Mouse (Mus musculus) myocyte (in vitro differentiated cells): ENCODE measurements at regions not wholly inside any gene's neighbourhood (a gene's known extent, or its start where the extent isn't known, plus 50 kb on each side); places are given as distances from the start of the nearest gene placed in this dataset.

Experiments
- H3K27me3 ChIP-seq: one replicate; pipeline ENCODE4 v1.6.1; 2011; ENCODE audit not compliant: control insufficient read depth, insufficient read depth, insufficient read length
- H3K36me3 ChIP-seq: one replicate; pipeline ENCODE4 v1.6.1; 2011; ENCODE audit not compliant: control insufficient read depth, insufficient read depth
- H3K4me2 ChIP-seq: one replicate; pipeline ENCODE4 v1.6.1; 2011; ENCODE audit warnings: low read depth, control low read depth
- H3K4me3 ChIP-seq: one replicate; pipeline ENCODE4 v1.5.1; 2011; ENCODE audit warnings: mild to moderate bottlenecking, control low read depth, moderate library complexity
- H3K79me2 ChIP-seq: one replicate; pipeline ENCODE4 v1.6.1; 2011; ENCODE audit not compliant: control insufficient read depth, insufficient read depth
- H3ac ChIP-seq: one replicate; pipeline ENCODE4 v1.6.1; 2011; ENCODE audit not compliant: control insufficient read depth, insufficient read length
- CEBPB ChIP-seq: IDR thresholded peaks from 2 replicates; pipeline ENCODE4 v1.6.1; 2011; ENCODE audit warnings: mild to moderate bottlenecking, moderate library complexity; ENCODE audit not compliant: poor library complexity, insufficient read depth, severe bottlenecking
- E2F4 ChIP-seq: IDR thresholded peaks from one replicate; pipeline ENCODE4 v1.6.1; 2011; ENCODE audit warnings: mild to moderate bottlenecking, control low read depth, moderate library complexity; ENCODE audit not compliant: insufficient read depth
- MAX ChIP-seq: IDR thresholded peaks from one replicate; pipeline ENCODE4 v1.6.1; 2011; ENCODE audit warnings: low read depth, mild to moderate bottlenecking, control low read depth
- MYOD1 ChIP-seq, 3 experiments: IDR thresholded peaks; one replicate each; pipeline ENCODE4 v1.6.1; 2011; ENCODE audit warnings: control low read depth in 2 of 3, low read depth in 2 of 3, mild to moderate bottlenecking in 2 of 3, moderate library complexity in 1 of 3; ENCODE audit not compliant: insufficient read length in 2 of 3, control insufficient read depth in 1 of 3
- MYOG ChIP-seq, 3 experiments: IDR thresholded peaks; one replicate each; pipeline ENCODE4 v1.6.1; 2011; ENCODE audit warnings: control low read depth in 2 of 3, low read depth in 2 of 3, mild to moderate bottlenecking in 2 of 3; ENCODE audit not compliant: insufficient read length in 2 of 3, control insufficient read depth in 1 of 3, insufficient read depth in 1 of 3
- POLR2A ChIP-seq: IDR thresholded peaks from one replicate; pipeline ENCODE4 v1.6.1; 2011; ENCODE audit warnings: low read depth, mild to moderate bottlenecking, control low read depth, moderate library complexity; ENCODE audit not compliant: insufficient read length
- POLR2AphosphoS2 ChIP-seq: IDR thresholded peaks from one replicate; pipeline ENCODE4 v1.6.1; 2011; ENCODE audit warnings: low read depth, control low read depth; ENCODE audit not compliant: insufficient read length
- REST ChIP-seq: IDR thresholded peaks from one replicate; pipeline ENCODE4 v1.6.1; 2011; ENCODE audit warnings: mild to moderate bottlenecking, control low read depth, moderate library complexity; ENCODE audit not compliant: insufficient read depth, insufficient read length
- SRF ChIP-seq: IDR thresholded peaks from one replicate; pipeline ENCODE4 v1.6.1; 2011; ENCODE audit warnings: low read depth; ENCODE audit not compliant: control insufficient read depth, insufficient read length
- TCF12 ChIP-seq: IDR thresholded peaks from one replicate; pipeline ENCODE4 v1.6.1; 2011; ENCODE audit warnings: mild to moderate bottlenecking, control low read depth; ENCODE audit not compliant: poor library complexity, insufficient read depth, severe bottlenecking
- TCF3 ChIP-seq: IDR thresholded peaks from one replicate; pipeline ENCODE4 v1.6.1; 2011; ENCODE audit warnings: low read depth, control low read depth; ENCODE audit not compliant: insufficient read length
- USF1 ChIP-seq: IDR thresholded peaks from one replicate; pipeline ENCODE4 v1.6.1; 2011; ENCODE audit warnings: low read depth, mild to moderate bottlenecking, control low read depth, moderate library complexity

DNA sequence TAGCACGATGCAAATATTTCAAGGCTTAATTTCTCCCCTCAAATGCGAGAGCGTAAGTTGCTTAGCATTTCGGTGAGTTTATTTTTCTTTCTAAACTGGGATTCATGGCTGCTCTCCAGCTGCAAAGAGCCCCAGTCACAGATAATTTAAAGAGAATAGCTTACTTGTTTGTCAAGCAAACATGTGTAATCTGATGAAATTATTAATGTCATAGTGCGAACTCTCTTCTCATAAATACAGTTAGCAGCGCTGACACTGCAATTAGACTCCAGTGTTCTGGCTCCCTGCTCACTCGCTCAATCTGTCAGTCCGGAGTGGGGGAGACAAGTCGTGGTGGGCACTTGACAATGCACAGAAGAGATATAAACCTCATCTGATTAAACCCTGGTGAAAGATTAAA lies 266.5 kb upstream of the Adgrl2 start:
- Histone ChIP-seq H3K79me2 (no peaks in the 10 kb centered on the region), H3K4me2 (no peak overlapping the region), H3K27me3 (no peaks in the 10 kb centered on the region), H3ac (no peak overlapping the region), H3K4me3 (no peak overlapping the region), H3K36me3 (no peaks in the 10 kb centered on the region)
- TF ChIP-seq USF1, result no peak
- TF ChIP-seq CEBPB, result no peak
- no peak for TF ChIP-seq MYOD1 (IDR thresholded peaks at IDR 0.05; ENCODE audit: control insufficient read depth in 1 of 3, insufficient read length in 2 of 3, low read depth in 2 of 3)
- TF ChIP-seq MAX, result no peak
- TF ChIP-seq MYOG (IDR thresholded peaks at IDR 0.05; ENCODE audit: control insufficient read depth in 1 of 3, insufficient read depth in 1 of 3, insufficient read length in 2 of 3, low read depth in 2 of 3), result no peak
- TF ChIP-seq E2F4, result no peak
- TF ChIP-seq POLR2A, result no peak
- TF ChIP-seq POLR2AphosphoS2, result no peak
- no peak for TF ChIP-seq REST
- no peak for TF ChIP-seq TCF12

DNA sequence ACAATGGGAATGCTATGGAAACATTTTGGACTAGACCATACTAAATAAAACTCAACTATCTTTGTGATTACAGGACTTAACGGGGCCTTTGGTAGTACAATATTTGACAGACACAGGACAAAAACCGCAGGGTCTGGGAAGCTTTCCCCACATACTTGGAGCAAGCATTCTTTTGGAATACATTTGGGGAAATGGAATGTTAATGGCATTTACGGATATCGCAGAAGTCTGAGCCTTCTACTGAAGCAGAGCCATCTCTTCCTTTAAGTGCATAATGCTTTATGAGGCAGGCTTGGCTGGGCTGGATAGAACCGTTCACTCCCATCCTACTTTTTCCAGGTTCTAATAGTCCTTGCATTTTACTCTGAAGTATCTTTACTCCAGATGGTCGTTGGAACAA lies 262.7 kb upstream of the Adgrl2 start:
- no peaks in the 10 kb centered on the region for H3K27me3 ChIP-seq
- H3K79me2 ChIP-seq, result no peaks in the 10 kb centered on the region
- H3K4me2 ChIP-seq, result no peak overlapping the region
- no peak overlapping the region for H3ac ChIP-seq
- TF ChIP-seq MYOD1 (IDR thresholded peaks at IDR 0.05; ENCODE audit: control insufficient read depth in 1 of 3, insufficient read length in 2 of 3, low read depth in 2 of 3) (no peak), USF1 (no peak), REST (no peak), TCF3 (no peak), TCF12 (no peak), E2F4 (no peak), POLR2AphosphoS2 (no peak)
- no peak overlapping the region for H3K4me3 ChIP-seq
- no peaks in the 10 kb centered on the region for H3K36me3 ChIP-seq

DNA sequence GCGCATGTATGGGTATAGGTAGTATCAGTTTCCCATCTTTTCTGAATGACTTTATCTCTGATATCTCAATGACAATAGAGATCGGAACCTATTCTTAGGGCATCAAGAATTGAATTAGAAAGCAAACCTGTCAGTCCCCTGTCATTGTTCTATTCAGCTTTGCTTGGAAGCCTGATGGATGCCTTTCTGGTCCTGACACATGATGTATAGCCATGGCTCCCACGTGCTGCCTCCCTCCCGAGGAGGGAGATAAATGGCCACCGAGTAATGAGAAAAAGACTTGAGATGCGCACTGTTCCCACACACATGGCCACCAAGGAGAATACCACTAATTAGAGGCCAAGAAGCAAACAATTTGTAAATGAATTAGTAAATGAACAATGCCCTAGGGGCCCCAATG lies 261.8 kb upstream of the Adgrl2 start:
- H3K4me2 ChIP-seq, result no peak overlapping the region
- TF ChIP-seq POLR2AphosphoS2, result no peak
- TF ChIP-seq MAX, result no peak
- no peak for TF ChIP-seq TCF12
- no peak for TF ChIP-seq MYOG (IDR thresholded peaks at IDR 0.05; ENCODE audit: control insufficient read depth in 1 of 3, insufficient read depth in 1 of 3, insufficient read length in 2 of 3, low read depth in 2 of 3)
- no peak for TF ChIP-seq REST
- no peak for TF ChIP-seq SRF
- TF ChIP-seq TCF3, result no peak
- no peak for TF ChIP-seq POLR2A
- TF ChIP-seq E2F4, result no peak
- TF ChIP-seq USF1, result no peak
- TF ChIP-seq MYOD1 (IDR thresholded peaks at IDR 0.05; ENCODE audit: control insufficient read depth in 1 of 3, insufficient read length in 2 of 3, low read depth in 2 of 3), result no peak
- no peak for TF ChIP-seq CEBPB
- no peaks in the 10 kb centered on the region for H3K79me2 ChIP-seq
- H3K27me3 ChIP-seq, result no peaks in the 10 kb centered on the region
- no peak overlapping the region for H3ac ChIP-seq
- H3K4me3 ChIP-seq, result no peak overlapping the region
- H3K36me3 ChIP-seq, result no peaks in the 10 kb centered on the region

DNA sequence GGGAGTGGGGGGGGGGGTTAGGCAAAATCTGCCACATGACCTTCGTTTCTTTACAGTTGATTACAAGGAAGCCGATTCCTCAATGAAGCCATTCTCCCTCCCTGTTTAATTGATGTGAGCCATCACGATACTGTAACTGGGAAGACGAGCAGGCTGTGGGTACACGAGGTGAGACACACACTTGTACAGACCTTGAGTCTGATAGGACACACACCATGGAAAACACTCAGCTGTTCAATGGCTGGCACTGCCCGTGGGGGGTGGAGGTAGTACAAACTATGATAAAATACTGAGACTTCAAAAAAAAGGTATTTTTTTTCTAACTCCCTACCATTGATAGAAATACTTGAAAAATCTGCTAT lies 257.3 kb upstream of the Adgrl2 start:
- TF ChIP-seq MYOD1 (IDR thresholded peaks at IDR 0.05; ENCODE audit: control insufficient read depth in 1 of 3, insufficient read length in 2 of 3, low read depth in 2 of 3), result no peak
- TF ChIP-seq TCF12, result no peak
- no peak for TF ChIP-seq CEBPB
- no peak for TF ChIP-seq POLR2AphosphoS2
- H3K4me2 ChIP-seq, result no peak overlapping the region
- no peaks in the 10 kb centered on the region for H3K79me2 ChIP-seq
- no peaks in the 10 kb centered on the region for H3K36me3 ChIP-seq
- no peak overlapping the region for H3K4me3 ChIP-seq
- no peak overlapping the region for H3ac ChIP-seq
- H3K27me3 ChIP-seq, result no peaks in the 10 kb centered on the region

DNA sequence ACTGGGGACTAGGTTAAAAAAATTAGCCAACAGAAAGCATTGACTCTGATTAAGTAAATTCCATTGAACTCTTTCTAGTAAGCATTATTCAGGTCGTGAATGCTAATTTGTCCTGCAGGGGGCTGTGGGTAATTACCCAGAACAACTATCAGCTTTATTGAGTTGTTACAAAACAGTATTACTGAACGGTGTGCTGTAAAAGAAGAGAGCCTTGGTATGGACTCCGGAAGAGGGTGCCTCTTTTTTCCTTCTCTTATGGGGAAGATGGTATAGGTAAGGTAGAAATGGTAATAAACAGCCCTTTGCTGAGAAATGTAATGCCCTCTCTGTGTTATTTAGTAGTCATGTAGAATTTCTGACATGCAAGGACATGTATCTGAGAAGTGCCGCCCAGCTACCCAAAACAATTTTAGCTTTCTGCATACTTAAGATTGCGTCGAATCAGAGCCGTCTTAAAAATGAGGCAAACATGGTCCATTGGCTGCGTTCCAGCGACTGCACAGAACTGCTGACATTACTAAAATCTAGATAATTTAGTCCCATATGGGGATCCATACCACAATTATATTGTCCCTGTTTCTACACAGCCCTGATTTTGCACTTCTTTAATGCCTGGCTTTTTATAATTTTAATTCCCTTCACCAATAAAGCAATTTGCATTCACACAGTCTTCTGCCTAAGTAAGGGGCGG lies 256.7 kb upstream of the Adgrl2 start:
- H3K36me3 ChIP-seq, result no peaks in the 10 kb centered on the region
- H3K27me3 ChIP-seq, result no peaks in the 10 kb centered on the region
- H3K4me2 ChIP-seq, result no peak overlapping the region

More for the DNA sequence above, 256.7 kb upstream of the Adgrl2 start:
- H3K4me3 ChIP-seq, result no peak overlapping the region
- no peak for TF ChIP-seq TCF12
- no peak for TF ChIP-seq REST
- no peak for TF ChIP-seq MAX
- TF ChIP-seq TCF3, result no peak
- TF ChIP-seq CEBPB, result no peak
- no peak for TF ChIP-seq MYOG (IDR thresholded peaks at IDR 0.05; ENCODE audit: control insufficient read depth in 1 of 3, insufficient read depth in 1 of 3, insufficient read length in 2 of 3, low read depth in 2 of 3)
- no peak for TF ChIP-seq E2F4
- TF ChIP-seq USF1, result no peak
- no peaks in the 10 kb centered on the region for H3K79me2 ChIP-seq
- H3ac ChIP-seq, result no peak overlapping the region
